Mouse (Mus musculus): ENCODE measurements around the gene Car8. TPM values are rescaled to one million over a fixed set of nuclear protein-coding genes. Genes with fewer than 3 reads are reported as not detected.

The Car8 gene
- total RNA-seq (2014; rRNA removed) (13.7 and 31.6 TPM in 2 replicates), polyA plus RNA-seq (2015; fragmentation: Nextera tagmentation; extraction: Ambion mirVana) (17.7 and 18.6 TPM in 2 replicates)

- no peak within 1 kb of the TSS for H3K27ac ChIP-seq (ENCODE audit: low read depth, low read length)
- no peaks in the 10 kb centered on the region; the same call in 1 of the 2 replicates for H3K4me1 ChIP-seq (ENCODE audit: insufficient read depth, low read length)
- peak within 1 kb of the TSS; percentile 73 for H3K9ac ChIP-seq (replicated peaks; ENCODE audit: low read length, poor library complexity, severe bottlenecking)
- H3K27me3 ChIP-seq (ENCODE audit: insufficient read depth, low read length), result no peaks in the 10 kb centered on the region
- peak; percentile 90 for ATAC-seq (ENCODE audit: low FRiP score)
- DNase-seq (ENCODE audit: low spot score), result peak; percentile 71
- under 1% methylated on average over 45 of the region's 49 CpGs for WGBS
- TF ChIP-seq CTCF (IDR thresholded peaks at IDR 0.05), result no peak
- H3K36me3 ChIP-seq (ENCODE audit: insufficient read depth, low read length), result no peaks in the 10 kb centered on the region
- peak within 1 kb of the TSS; percentile 98 for H3K4me2 ChIP-seq (ENCODE audit: low read depth, low read length, poor library complexity, severe bottlenecking)
- no peaks in the 10 kb centered on the region for H3K9me3 ChIP-seq (ENCODE audit: low read length)
- peak within 1 kb of the TSS; percentile 80 for H3K4me3 ChIP-seq (ENCODE audit: low read depth, low read length)
Observed at GRCm38 (mm10) chr4:8238560-8239305, at the start of gene Car8. Car8 (minus strand) TSS chr4:8239041.

DNA sequence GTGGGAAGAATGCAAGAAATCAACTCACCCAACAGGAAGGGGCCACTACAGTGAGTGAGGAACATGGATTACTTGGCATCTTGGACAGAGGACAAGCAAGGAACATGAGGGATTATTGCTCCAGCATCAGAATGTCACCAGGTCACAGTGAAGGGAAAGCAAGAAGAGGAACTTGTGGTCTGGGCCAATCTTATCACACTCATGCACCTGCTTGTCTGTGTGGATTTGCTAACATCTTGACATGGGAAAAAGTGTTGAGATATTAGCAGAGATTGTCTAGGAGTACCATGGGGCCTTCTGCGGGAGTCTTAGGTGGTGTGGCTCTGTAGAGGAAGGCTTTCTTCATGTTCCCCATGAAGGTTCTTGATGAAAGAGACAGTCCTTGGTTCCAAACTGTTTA is 46.1 kb upstream of the Car8 start:
- Histone ChIP-seq H3K36me3 (ENCODE audit: insufficient read depth, low read length) (no peaks in the 10 kb centered on the region), H3K9ac (replicated peaks; ENCODE audit: low read length, poor library complexity, severe bottlenecking) (no peak overlapping the region), H3K9me3 (ENCODE audit: low read length) (no peaks in the 10 kb centered on the region), H3K4me1 (ENCODE audit: insufficient read depth, low read length) (no peaks in the 10 kb centered on the region), H3K27ac (ENCODE audit: low read depth, low read length) (no peak overlapping the region), H3K27me3 (ENCODE audit: insufficient read depth, low read length) (no peaks in the 10 kb centered on the region), H3K4me2 (ENCODE audit: low read depth, low read length, poor library complexity, severe bottlenecking) (no peak overlapping the region), H3K4me3 (ENCODE audit: low read depth, low read length) (no peak overlapping the region)
- ATAC-seq (ENCODE audit: low FRiP score), result no peak
- TF ChIP-seq CTCF (IDR thresholded peaks at IDR 0.05), result no peak
- DNase-seq (ENCODE audit: low spot score), result no peak
- 87% methylated on average over 1 of the region's 1 CpGs for WGBS

- 97% methylated on average over 2 of the region's 2 CpGs for WGBS
- Histone ChIP-seq H3K9me3 (ENCODE audit: low read length) (no peaks in the 10 kb centered on the region), H3K9ac (replicated peaks; ENCODE audit: low read length, poor library complexity, severe bottlenecking) (no peak overlapping the region), H3K4me2 (ENCODE audit: low read depth, low read length, poor library complexity, severe bottlenecking) (no peak overlapping the region), H3K36me3 (ENCODE audit: insufficient read depth, low read length) (no peaks in the 10 kb centered on the region), H3K27me3 (ENCODE audit: insufficient read depth, low read length) (no peaks in the 10 kb centered on the region), H3K4me3 (ENCODE audit: low read depth, low read length) (no peak overlapping the region), H3K27ac (ENCODE audit: low read depth, low read length) (no peak overlapping the region), H3K4me1 (ENCODE audit: insufficient read depth, low read length) (no peaks in the 10 kb centered on the region)
- no peak for ATAC-seq (ENCODE audit: low FRiP score)
- no peak for TF ChIP-seq CTCF (IDR thresholded peaks at IDR 0.05)
- no peak for DNase-seq (ENCODE audit: low spot score)
Observed at GRCm38 (mm10) chr4:8278159-8278558, 39.3 kb upstream of the Car8 start.

- TF ChIP-seq CTCF (IDR thresholded peaks at IDR 0.05), result no peak
- no peaks in the 10 kb centered on the region for H3K9me3 ChIP-seq (ENCODE audit: low read length)
- no peak overlapping the region for H3K4me3 ChIP-seq (ENCODE audit: low read depth, low read length)
- H3K4me1 ChIP-seq (ENCODE audit: insufficient read depth, low read length), result no peaks in the 10 kb centered on the region
- no peak for DNase-seq (ENCODE audit: low spot score)
- 86% methylated on average over 3 of the region's 3 CpGs for WGBS
- no peak overlapping the region for H3K9ac ChIP-seq (replicated peaks; ENCODE audit: low read length, poor library complexity, severe bottlenecking)
- H3K27me3 ChIP-seq (ENCODE audit: insufficient read depth, low read length), result no peaks in the 10 kb centered on the region
- no peak overlapping the region for H3K4me2 ChIP-seq (ENCODE audit: low read depth, low read length, poor library complexity, severe bottlenecking)
- no peak for ATAC-seq (ENCODE audit: low FRiP score)
- H3K27ac ChIP-seq (ENCODE audit: low read depth, low read length), result no peak overlapping the region
- H3K36me3 ChIP-seq (ENCODE audit: insufficient read depth, low read length), result no peaks in the 10 kb centered on the region
Observed at GRCm38 (mm10) chr4:8249805-8250204, 11.0 kb upstream of the Car8 start.

DNA sequence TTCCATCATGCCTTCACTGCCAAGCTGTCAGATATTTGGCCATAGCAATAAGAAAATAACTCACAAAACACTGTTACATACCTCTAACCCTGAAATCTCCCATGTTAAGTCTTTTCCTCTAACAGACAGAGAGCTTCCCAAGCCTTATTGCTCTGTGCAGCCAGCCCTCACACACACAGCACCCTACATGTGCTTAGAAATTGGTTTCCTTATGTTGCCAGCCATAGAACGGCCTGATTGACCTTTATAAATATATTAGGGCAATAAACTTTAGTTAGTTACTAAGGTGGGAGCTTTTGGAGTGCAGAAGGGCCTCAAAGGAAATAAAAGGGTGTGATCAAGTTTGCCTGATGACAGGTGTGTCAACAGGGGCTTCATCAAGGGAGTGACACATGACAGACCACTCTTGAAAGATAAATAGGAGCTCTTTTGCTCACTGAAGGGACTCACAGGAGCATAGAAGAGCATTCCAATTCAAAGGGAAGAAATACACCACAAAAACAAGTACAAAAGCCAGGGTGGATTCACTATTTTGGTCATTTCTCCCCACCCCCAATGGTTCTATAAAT is 6.7 kb upstream of the Car8 start:
- no peak for ATAC-seq (ENCODE audit: low FRiP score)
- no peak overlapping the region for H3K9ac ChIP-seq (replicated peaks; ENCODE audit: low read length, poor library complexity, severe bottlenecking)
- 85% methylated on average over 1 of the region's 1 CpGs for WGBS

DNA sequence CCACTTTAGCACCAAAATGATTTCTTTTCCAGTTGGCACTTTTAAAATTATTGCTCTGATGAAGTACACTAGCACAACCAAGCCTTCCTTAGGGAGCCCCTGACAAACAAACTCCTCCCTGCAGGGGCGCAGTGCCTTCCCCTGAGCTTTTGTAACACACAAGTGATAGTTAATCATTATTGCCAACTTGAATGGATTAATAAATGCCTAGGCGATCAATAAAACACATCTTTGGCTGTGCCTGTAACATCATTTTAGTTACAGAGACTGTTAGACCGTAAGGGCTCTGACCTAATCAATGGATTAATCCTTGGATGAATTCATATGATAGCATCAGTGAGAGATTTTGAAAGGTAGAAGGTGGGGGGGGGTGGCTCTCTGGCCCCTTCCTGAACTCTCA is 6.2 kb upstream of the Car8 start:
- no peaks in the 10 kb centered on the region for H3K36me3 ChIP-seq (ENCODE audit: insufficient read depth, low read length)
- DNase-seq (ENCODE audit: low spot score) (no peak), ATAC-seq (ENCODE audit: low FRiP score) (no peak)
- H3K4me2 ChIP-seq (ENCODE audit: low read depth, low read length, poor library complexity, severe bottlenecking), result no peak overlapping the region
- no peak overlapping the region for H3K4me3 ChIP-seq (ENCODE audit: low read depth, low read length)
- no peak overlapping the region for H3K27ac ChIP-seq (ENCODE audit: low read depth, low read length)
- H3K4me1 ChIP-seq (ENCODE audit: insufficient read depth, low read length), result no peaks in the 10 kb centered on the region
- H3K9me3 ChIP-seq (ENCODE audit: low read length), result no peaks in the 10 kb centered on the region
- TF ChIP-seq CTCF (IDR thresholded peaks at IDR 0.05), result no peak
- 87% methylated on average over 3 of the region's 3 CpGs for WGBS
- H3K27me3 ChIP-seq (ENCODE audit: insufficient read depth, low read length), result no peaks in the 10 kb centered on the region
- no peak overlapping the region for H3K9ac ChIP-seq (replicated peaks; ENCODE audit: low read length, poor library complexity, severe bottlenecking)

More for the DNA sequence above, 6.7 kb upstream of the Car8 start:
- no peak for DNase-seq (ENCODE audit: low spot score)
- H3K27me3 ChIP-seq (ENCODE audit: insufficient read depth, low read length), result no peaks in the 10 kb centered on the region
- H3K9me3 ChIP-seq (ENCODE audit: low read length), result no peaks in the 10 kb centered on the region
- H3K36me3 ChIP-seq (ENCODE audit: insufficient read depth, low read length), result no peaks in the 10 kb centered on the region
- H3K4me2 ChIP-seq (ENCODE audit: low read depth, low read length, poor library complexity, severe bottlenecking), result no peak overlapping the region
- no peak for TF ChIP-seq CTCF (IDR thresholded peaks at IDR 0.05)
- H3K4me1 ChIP-seq (ENCODE audit: insufficient read depth, low read length), result no peaks in the 10 kb centered on the region
- H3K4me3 ChIP-seq (ENCODE audit: low read depth, low read length), result no peak overlapping the region
- no peak overlapping the region for H3K27ac ChIP-seq (ENCODE audit: low read depth, low read length)
